Mouse (Mus musculus) brain, embryonic 14.5 days (tissue): ENCODE data around the gene Cdipt. TPM values are rescaled to one million over a fixed set of nuclear protein-coding genes. Genes with fewer than 3 reads are reported as not detected.

ENCODE experiments used
- DNase-seq: peaks from one replicate; pipeline ENCODE4 v3.0.0-alpha.2; 2011; ENCODE audit warnings: low read depth
- CTCF ChIP-seq: fragments of 200-500 bp; IDR thresholded peaks from 2 replicates; pipeline ENCODE4 v1.5.1; 2012; ENCODE audit warnings: inconsistent platforms, mild to moderate bottlenecking, moderate library complexity, borderline replicate concordance; ENCODE audit not compliant: insufficient read depth, insufficient read length; ENCODE audit errors: extremely low read depth
- POLR2A ChIP-seq: fragments of 200-500 bp; IDR thresholded peaks from 2 replicates; pipeline ENCODE4 v1.6.1; 2012; ENCODE audit warnings: mild to moderate bottlenecking, inconsistent platforms, borderline replicate concordance; ENCODE audit not compliant: poor library complexity, insufficient read depth, insufficient read length, severe bottlenecking; ENCODE audit errors: extremely low read depth
- polyA plus RNA-seq: library from polyadenylated mRNA; depleted of rRNA; stranded (reverse); fragments of >200 nt; gene quantifications from 2 replicates; pipeline ENCODE4 v1.2.3, GENCODE M21; 2012

The Cdipt gene
- polyA plus RNA-seq, 1 experiment, result 153 TPM

DNA sequence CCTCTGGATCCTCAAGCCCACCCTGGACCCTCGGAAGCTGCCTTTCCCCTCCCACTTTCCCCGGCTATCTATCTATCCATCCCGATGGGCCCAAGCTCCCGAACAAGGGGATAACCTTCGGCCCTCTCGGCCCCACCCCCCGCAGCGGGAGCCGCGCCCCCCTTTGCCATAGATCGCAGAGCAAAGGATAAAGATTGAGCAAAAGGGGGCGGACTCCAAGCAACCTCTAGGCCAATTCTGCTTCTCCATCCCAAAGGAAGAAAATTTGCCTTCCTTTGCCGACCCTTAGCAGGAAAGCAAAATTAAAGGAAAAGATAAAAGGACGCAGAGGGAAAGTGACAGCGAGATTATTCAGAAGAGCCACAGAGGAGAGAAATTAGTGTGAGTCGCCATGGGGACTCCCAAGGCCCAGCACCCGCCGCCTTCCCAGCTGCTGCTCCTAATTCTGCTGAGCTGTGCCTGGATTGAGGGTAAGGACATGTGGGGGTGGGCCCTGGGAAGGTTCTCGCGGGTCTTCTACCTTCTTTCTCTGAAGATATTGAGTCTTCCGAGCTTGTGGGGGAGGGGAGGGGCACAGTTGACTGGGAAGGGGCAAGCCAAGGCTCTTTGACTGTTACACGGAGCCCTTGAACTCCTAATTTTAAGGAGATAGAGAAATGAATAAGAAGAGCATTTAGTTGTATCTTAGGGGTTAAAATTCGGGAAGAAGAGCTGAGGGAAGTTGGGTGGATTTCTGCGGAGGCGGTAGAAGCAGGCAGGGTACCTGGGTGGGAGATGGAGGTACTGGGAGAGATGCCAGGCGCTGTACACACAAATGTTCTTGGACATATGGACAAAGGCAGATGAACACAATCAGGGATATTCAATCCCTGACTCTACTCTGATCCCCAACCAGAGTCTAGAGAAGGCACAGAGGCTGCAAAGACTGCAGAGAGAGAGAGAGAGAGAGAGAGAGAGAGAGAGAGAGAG, 24.8 kb upstream of the Cdipt start:
- TF ChIP-seq CTCF, result no peak
- TF ChIP-seq POLR2A, result no peak

DNA sequence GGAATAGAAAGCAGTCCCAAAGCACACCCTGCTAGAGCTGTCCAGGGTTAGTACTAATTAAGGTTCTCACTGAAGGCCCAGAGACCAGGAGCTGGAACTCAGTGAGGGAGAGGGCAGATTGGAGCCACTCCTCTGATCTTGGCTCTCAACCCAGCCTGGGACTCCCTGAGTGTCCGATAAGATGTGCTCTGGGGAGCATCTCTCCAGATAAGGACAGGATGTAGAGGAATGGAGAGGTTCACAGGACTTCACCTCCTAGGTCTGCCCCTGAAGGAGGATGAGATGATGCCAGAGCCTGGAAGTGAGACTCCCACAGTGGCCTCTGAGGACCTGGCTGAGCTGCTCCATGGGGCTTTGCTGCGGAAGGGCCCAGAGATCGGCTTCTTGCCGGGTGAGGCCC, 24.0 kb upstream of the Cdipt start:
- DNase-seq, result no peak

More for the DNA sequence above, 24.8 kb upstream of the Cdipt start:
- DNase-seq, result peak; percentile 41

DNA sequence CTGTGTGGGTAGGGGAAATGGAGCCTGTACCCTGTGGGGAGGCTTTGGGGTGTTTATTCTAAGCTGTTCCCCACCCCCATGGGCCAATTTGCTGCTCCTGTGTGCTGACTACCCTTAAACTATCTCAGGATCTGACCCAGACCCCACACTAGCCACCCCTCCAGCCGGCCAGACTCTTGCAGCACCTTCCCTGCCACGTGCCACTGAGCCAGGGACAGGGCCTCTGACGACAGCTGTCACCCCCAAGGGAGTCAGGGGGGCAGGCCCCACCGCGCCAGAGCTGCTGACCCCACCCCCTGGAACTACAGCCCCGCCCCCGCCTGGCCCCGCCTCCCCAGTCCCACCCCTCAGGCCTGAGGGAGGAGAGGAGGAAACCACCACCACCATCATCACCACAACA, 23.1 kb upstream of the Cdipt start:
- DNase-seq, result no peak

More for the DNA sequence above, 24.0 kb upstream of the Cdipt start:
- TF ChIP-seq CTCF (no peak), POLR2A (no peak)

DNA sequence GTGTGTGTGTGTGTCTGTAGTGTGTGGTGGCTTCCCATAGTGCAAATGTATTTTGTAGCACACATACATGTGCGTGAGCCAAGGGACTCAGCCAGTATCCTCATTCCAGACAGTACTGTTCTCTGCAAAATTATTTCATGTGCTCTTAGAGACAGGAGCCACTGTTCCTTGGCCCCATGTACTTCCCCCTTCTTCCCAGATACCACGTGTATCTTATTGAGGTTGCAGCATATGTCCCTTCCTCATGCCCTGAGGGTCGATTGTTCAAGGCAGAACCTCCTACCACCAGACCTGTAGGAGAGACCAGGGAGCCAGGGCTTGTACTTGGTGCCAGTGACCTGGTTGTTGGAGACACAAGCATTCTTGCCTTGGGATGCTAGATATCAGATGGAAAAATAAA, 20.6 kb upstream of the Cdipt start:
- no peak for DNase-seq
- TF ChIP-seq POLR2A, result no peak
- no peak for TF ChIP-seq CTCF

More for the DNA sequence above, 23.1 kb upstream of the Cdipt start:
- no peak for TF ChIP-seq POLR2A
- no peak for TF ChIP-seq CTCF

DNA sequence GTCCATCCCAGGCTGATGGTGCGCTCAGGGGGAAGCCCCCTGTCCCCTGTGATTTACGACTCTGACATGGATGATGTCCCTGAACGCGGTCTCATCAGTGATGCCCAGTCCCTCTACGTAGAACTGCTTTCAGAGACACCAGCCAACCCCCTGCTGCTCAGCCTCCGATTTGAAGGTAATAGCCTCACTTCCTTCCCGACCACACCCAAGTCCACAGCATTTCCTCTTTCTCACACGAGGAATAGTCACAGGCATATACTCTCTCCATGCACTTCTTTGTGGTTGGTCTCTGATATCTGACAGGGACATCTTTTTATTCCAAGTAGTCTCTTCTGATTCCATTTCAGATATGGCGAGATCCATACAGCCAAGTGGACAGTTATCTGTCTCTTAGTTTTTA, 15.9 kb upstream of the Cdipt start:
- TF ChIP-seq POLR2A (no peak), CTCF (no peak)
- DNase-seq, result no peak

DNA sequence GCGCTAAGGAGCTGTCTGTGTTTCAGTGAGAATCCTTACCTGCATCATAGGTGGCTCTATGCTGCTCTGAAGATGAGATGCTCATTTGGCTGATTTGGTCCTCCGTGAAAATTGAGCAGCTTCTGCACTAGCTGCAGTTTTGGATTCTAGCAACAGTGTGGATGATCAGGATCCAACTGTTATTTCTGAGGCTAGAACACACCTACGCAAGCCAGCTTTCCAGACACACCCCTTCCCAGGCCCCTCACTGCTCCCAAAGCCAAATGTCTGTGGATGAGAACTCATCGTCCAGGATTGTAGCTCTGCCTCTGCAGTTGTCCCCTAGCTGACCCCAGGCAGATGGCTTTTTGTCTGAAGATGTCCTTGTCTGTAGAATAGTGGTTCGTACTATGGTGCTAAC, 14.6 kb upstream of the Cdipt start:
- TF ChIP-seq CTCF (no peak), POLR2A (no peak)
- DNase-seq, result no peak

DNA sequence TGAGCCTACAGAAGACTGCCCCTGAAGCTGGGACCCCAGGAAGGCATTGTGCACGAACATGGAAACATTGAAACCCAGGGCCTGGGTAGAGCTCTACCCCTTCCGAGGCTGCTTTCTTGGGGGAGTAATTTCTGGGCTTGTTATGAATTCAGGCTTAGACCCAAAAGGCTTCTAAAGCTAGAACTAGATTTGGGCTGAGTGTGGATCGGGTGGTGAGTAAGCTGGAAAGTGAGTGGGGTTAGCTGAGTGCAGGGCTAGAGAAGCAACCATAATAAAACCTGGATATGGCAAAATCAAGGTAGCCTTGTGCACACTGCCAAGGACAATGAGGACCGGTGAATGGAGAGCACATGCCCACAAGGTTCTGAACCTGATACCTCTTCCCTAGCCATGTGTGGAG, 13.7 kb upstream of the Cdipt start:
- TF ChIP-seq POLR2A (no peak), CTCF (no peak)

DNA sequence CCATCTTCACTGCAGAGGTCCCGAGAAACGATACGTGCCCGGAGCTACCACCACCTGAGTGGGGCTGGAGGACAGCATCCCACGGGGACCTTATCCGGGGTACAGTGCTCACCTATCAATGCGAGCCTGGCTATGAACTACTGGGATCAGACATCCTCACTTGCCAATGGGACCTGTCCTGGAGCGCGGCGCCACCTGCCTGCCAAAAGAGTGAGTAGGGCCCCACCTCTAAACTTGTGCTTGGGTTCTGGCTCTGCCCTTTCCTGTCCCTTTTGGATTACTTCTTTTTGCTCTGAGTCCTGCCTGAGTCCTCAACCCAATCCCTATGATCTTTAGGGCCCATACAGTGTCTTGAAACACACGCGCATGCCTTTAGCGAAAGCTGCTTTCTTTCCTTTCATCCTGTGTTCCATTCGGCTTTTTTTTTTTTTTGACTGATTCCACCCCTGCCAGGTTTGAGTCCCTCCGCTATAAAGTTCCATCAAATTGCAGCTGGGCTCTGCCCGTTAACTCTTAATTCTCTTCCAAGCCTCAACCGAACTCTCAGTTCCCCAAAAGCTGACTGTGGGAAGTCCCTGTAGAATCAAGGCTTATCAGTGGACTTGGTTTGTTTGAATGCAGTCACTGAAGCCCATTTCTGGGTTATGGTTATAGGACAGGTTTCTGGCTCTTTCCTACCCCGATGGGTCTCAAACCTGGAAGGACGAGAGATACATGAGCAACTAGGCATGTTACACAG, 12.0 kb upstream of the Cdipt start:
- DNase-seq, result peak; percentile 47
- no peak for TF ChIP-seq POLR2A
- TF ChIP-seq CTCF, result peak; percentile 58

More for the DNA sequence above, 13.7 kb upstream of the Cdipt start:
- no peak for DNase-seq

DNA sequence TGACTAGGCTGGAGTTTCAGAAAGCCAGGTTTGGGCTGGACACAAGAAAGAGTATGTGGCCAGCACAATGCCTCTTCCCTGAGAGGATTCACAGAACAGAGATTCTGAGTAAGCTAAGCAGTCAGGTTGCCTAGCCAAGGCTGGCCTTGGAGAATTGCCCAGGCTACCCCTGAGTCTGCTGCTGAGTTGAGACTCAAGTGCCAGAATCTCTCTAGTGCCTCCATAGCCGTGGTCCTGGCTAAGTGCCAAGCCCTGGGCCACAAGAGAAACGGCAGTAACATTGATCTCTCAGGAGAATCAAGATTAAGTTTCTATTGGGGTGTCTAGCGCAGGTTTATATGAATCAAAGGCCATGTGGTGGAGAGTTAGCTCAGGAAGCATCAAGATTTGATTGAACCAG, 10.1 kb upstream of the Cdipt start:
- DNase-seq, result no peak
- TF ChIP-seq POLR2A (no peak), CTCF (no peak)

DNA sequence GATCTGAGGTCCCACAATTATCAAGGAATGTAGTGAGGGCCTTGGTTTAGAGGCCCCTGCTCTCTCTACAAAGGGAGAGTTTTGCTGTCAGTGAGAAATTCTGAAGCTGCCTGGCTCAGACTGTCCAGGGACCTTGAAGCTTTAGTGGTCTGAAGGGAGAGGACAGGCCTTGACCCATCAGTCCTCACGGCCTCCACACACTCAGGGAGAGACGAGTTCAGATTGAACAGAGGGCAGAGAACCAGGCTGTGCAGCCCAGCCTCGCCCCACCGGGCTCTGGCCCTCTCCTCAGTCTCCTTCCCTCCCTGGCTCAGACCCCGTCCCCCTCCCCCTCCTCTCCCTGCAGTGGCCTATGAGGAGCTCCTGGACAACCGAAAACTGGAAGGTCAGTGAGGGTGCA, 8.4 kb upstream of the Cdipt start:
- DNase-seq, result no peak
- TF ChIP-seq POLR2A (no peak), CTCF (no peak)

DNA sequence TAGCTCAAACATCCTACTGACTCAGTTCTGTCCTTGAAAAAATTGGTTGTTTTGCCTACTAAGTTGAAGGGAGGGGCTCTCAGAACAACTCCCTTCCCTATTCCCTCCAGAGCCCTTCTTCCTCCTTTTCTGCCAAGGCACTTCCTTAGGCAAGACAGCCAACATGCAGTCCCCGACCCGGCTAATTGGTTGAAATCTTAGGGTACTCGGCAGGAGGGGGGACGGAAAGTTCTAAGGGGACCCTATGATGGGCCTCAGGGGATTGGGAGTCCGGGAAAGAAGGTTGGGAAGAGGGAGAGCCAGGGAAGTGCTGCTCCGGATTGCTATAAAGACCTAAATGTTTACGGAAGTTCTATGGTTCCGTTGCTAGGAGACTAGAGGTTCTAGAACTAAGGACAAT, 221 bp upstream of the Cdipt start:
- TF ChIP-seq POLR2A, result no peak
- TF ChIP-seq CTCF, result no peak
- peak; percentile 2 for DNase-seq

DNA sequence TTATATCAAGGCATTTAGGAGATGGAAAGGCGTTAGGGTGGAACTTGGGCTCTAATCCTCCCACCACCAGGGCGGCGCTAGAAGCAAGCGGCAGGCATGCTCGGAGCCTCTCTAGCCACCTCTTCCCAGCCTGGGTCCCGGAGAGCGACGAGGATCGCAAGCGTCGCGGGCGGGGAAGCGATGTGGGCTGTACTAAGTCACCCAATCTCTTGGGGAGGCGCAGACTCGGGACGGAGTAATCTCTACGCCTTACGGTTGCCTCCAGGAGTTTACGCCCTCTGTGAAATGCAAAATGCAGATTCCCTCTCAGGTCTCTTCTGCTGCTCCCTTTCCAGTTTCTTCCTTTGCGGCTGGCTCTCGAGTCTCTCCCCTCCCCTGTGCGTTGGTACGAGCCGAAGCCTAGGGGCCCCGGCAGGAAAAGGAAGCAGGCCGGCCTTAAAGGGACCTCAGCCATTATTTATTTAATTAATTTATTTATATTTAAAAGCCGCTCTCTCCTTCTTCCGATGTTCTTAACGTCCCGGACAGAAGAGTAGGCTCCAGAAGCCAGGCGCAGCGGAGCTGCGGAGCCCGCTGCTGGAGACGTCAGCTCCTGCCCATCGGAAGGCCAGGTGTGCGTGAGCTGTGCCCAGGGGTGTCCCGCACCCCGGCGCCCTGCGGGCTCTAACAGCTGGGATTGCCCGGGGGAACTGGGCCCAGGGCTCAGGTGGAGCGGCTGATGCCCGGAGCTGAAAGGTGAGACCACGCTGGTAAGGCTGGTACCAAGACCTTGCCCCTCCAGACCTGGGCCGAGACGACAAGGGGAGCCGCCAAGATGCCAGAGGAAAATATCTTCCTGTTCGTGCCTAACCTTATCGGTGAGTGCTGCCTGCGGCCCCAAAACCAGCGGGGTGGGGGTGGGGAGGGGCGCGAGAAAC, 494 bp downstream of the Cdipt start, which contains the start of gene Cdiptos:
Gene Cdiptos, minus strand, starts transcription at position 149 of the 917 bp plus-strand sequence.
- DNase-seq, result peak; percentile 99

More for the DNA sequence above, 494 bp downstream of the Cdipt start, which contains the start of gene Cdiptos:
- no peak for TF ChIP-seq POLR2A
- TF ChIP-seq CTCF, result peak; percentile 98
